ENCODE assay signal across 25 mouse cellular contexts in the genomic region with DNA sequence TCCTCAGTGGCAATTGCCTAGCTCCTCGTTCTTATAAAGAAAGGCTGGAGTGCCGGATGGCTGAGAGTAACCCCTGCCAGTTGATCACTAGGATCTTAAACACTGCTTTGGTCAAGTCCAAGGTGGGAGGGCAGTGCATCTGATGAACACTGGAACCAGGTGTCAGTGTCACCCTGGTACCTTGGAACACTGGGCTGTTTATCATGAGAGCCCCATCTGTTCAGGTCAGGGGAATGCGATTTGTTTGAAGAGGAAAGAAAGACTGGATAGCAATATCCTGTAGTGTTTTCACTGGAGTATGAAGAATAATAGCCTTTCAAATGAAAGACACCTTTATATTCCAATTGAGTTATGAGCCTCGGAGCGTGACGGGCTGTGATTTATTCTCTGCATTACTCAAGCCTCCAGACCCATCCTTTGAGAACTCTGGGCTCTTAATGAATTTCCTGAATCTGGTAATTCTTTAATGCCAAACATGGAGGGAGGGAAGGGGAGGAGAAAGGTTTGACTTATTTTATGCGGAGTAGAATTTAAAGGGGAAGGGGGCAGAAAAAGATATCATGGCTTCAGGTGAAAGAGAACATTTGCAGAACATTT. TPM values are rescaled to one million over a fixed set of nuclear protein-coding genes. Genes with fewer than 3 reads are reported as not detected.
A peak's percentile ranks its signal among the peaks of the same experiment; 100 is the strongest.
DNase-seq lines count a peak whose midpoint lies in the region; ATAC-seq lines count a peak whose summit lies in the region.
"Had no signal": no experiment of that assay in that cellular context is flagged by ENCODE, and none has a peak within 500 bp of the region (broad histone marks: within the 10 kb centered on the region; RNA-seq: fewer than 3 reads in every experiment).

No protein-coding gene starts in this region.

- no peak overlapping the region for H3K9ac ChIP-seq in midbrain, embryonic 14.5 days (replicated peaks; ENCODE audit: low read length)
- no peak overlapping the region for H3K9ac ChIP-seq in midbrain, embryonic 11.5 days (ENCODE audit: low read length)
- H3K9ac ChIP-seq: heart, embryonic 13.5 days; limb, embryonic 12.5 days; liver, postnatal 0 days had no signal

- no peaks in the 10 kb centered on the region for H3K36me3 ChIP-seq in midbrain, embryonic 14.5 days (ENCODE audit: control insufficient read depth, insufficient read depth, low read length)
- no peaks in the 10 kb centered on the region for H3K36me3 ChIP-seq in midbrain, embryonic 11.5 days (ENCODE audit: control insufficient read depth, insufficient read depth, low read length)
- H3K36me3 ChIP-seq: embryonic facial prominence, embryonic 10.5 days; forebrain, embryonic 10.5 days; heart, embryonic 13.5 days; limb, embryonic 12.5 days had no signal

- H3K27me3 ChIP-seq in midbrain, embryonic 14.5 days (ENCODE audit: control insufficient read depth, insufficient read depth, low read length): no peaks in the 10 kb centered on the region
- no peaks in the 10 kb centered on the region for H3K27me3 ChIP-seq in midbrain, embryonic 11.5 days (ENCODE audit: control insufficient read depth, insufficient read depth, low read length)
- H3K27me3 ChIP-seq: heart, embryonic 13.5 days; limb, embryonic 12.5 days had no signal

- peak overlapping the region; percentile 55 for H3K27ac ChIP-seq in midbrain, embryonic 14.5 days (replicated peaks; ENCODE audit: low read depth, low read length)
- no peak overlapping the region for H3K27ac ChIP-seq in midbrain, embryonic 11.5 days (ENCODE audit: low read depth, low read length)
- H3K27ac ChIP-seq: embryonic facial prominence, embryonic 10.5 days; forebrain, embryonic 10.5 days; heart, adult 2 months; heart, embryonic 13.5 days; limb, embryonic 12.5 days had no signal

- peak; percentile 44 for DNase-seq in embryo, embryonic 10.5 days (ENCODE audit: low spot score)
- DNase-seq in embryo, embryonic 10 days (ENCODE audit: low spot score): no peak
- peak; percentile 39 for DNase-seq in midbrain, embryonic 14.5 days
- DNase-seq in midbrain, embryonic 11.5 days (ENCODE audit: low spot score, missing footprints): no peak
- DNase-seq in mesoderm, embryonic 11.5 days (ENCODE audit: low read depth, low spot score): peak; percentile 56
- DNase-seq in ovary, postnatal 10 days (ENCODE audit: low spot score): no peak
- DNase-seq in urinary bladder, postnatal 25 days (ENCODE audit: low spot score): no peak
- DNase-seq in adrenal gland, postnatal 4 days (ENCODE audit: low spot score in 2 of 2): no peak
- DNase-seq: adrenal gland, postnatal 10 days; cerebellum, adult 8-10 months; gastrocnemius, postnatal 36 days; heart, adult 2 months; heart, postnatal 14 days; kidney, adult 11 months; kidney, postnatal 25 days; layer of hippocampus, postnatal 36 days; liver, postnatal 0 days; lung, postnatal 10 days; thymus, postnatal 36 days had no signal

- H3K4me3 ChIP-seq in midbrain, embryonic 14.5 days (replicated peaks; ENCODE audit: low read depth, low read length): no peak overlapping the region
- H3K4me3 ChIP-seq in midbrain, embryonic 11.5 days (ENCODE audit: low read depth, low read length): no peak overlapping the region
- H3K4me3 ChIP-seq: embryonic facial prominence, embryonic 10.5 days; forebrain, embryonic 10.5 days; heart, adult 2 months; heart, embryonic 13.5 days; limb, embryonic 12.5 days had no signal

- no peak for ATAC-seq in midbrain, embryonic 14.5 days (ENCODE audit: low FRiP score, low TSS enrichment)
- no peak for ATAC-seq in midbrain, embryonic 11.5 days (ENCODE audit: low FRiP score)
- ATAC-seq: forebrain, embryonic 16.5 days; liver, postnatal 0 days had no signal

- WGBS in midbrain, embryonic 14.5 days: 52% methylated on average over 7 of the region's 7 CpGs
- WGBS in midbrain, embryonic 11.5 days: 80% methylated on average over 7 of the region's 7 CpGs

- H3K9me3 ChIP-seq in midbrain, embryonic 14.5 days (ENCODE audit: control insufficient read depth, low read length): no peaks in the 10 kb centered on the region
- H3K9me3 ChIP-seq in midbrain, embryonic 11.5 days (ENCODE audit: control insufficient read depth, low read length): no peaks in the 10 kb centered on the region
- H3K9me3 ChIP-seq: embryonic facial prominence, embryonic 10.5 days; heart, embryonic 13.5 days had no signal

- H3K4me1 ChIP-seq in midbrain, embryonic 14.5 days (ENCODE audit: control insufficient read depth, insufficient read depth, low read length): 0 out of 2 replicates have a peak, but pooled peaks cover 4% of the 10 kb centered on the region
- H3K4me1 ChIP-seq in midbrain, embryonic 11.5 days (ENCODE audit: control insufficient read depth, insufficient read depth, low read length): no peaks in the 10 kb centered on the region

- H3K4me2 ChIP-seq in midbrain, embryonic 14.5 days (ENCODE audit: low read length): no peak overlapping the region
- H3K4me2 ChIP-seq in midbrain, embryonic 11.5 days: no peak overlapping the region
- H3K4me2 ChIP-seq: heart, embryonic 13.5 days; limb, embryonic 12.5 days; liver, embryonic 11.5 days had no signal

RNA-seq across cellular contexts. Expression of a gene that starts 31.3 kb away (rescaled TPM):
- polyA plus RNA-seq in midbrain, embryonic 14.5 days (2014; fragmentation: Nextera tagmentation; extraction: Ambion mirVana): 10.2 and 14.2 TPM in 2 replicates
- polyA plus RNA-seq in midbrain, embryonic 11.5 days (2014; fragmentation: Nextera tagmentation; extraction: Ambion mirVana): 15.5 and 16.1 TPM in 2 replicates
- 10 to 100 TPM; 37.2 to 43.2 TPM for total RNA-seq in adrenal gland, postnatal 4 days (2021)

RNA-seq across cellular contexts. Expression of a gene that starts 53.7 kb away (rescaled TPM):
- polyA plus RNA-seq in midbrain, embryonic 14.5 days (2014; fragmentation: Nextera tagmentation; extraction: Ambion mirVana): 16.3 and 16.7 TPM in 2 replicates
- polyA plus RNA-seq in midbrain, embryonic 11.5 days (2014; fragmentation: Nextera tagmentation; extraction: Ambion mirVana): 6.3 and 7.3 TPM in 2 replicates
- total RNA-seq in adrenal gland, postnatal 4 days (2021): 1 to 10 TPM; 5.1 to 6.1 TPM

Comparison
In these comparisons a context has a peak if more than half of its experiments do, and no peak if none do; other contexts are left out.
1. DNase-seq: peak in embryo, embryonic 10.5 days (single experiment), midbrain, embryonic 14.5 days (single experiment) and mesoderm, embryonic 11.5 days (single experiment); none in embryo, embryonic 10 days (single experiment), midbrain, embryonic 11.5 days (single experiment), ovary, postnatal 10 days (single experiment), urinary bladder, postnatal 25 days (single experiment) and adrenal gland, postnatal 4 days (0 of 2).